Mouse (Mus musculus) E14TG2a.4 (cell line): Measurements from ENCODE around the gene Bap1.
A peak's percentile ranks its signal among the peaks of the same experiment; 100 is the strongest.

Experiments used
- H3K27me3 ChIP-seq: 2 replicates; pipeline ENCODE4 v1.6.1; 2014; ENCODE audit warnings: low read length, control low read depth; ENCODE audit not compliant: insufficient read depth
- H3K36me3 ChIP-seq: 2 replicates; pipeline ENCODE4 v1.6.1; 2014; ENCODE audit warnings: low read length, control low read depth; ENCODE audit not compliant: insufficient read depth
- H3K4me1 ChIP-seq: replicated peaks from 2 replicates; pipeline ENCODE4 v1.6.1; 2014; ENCODE audit warnings: low read depth, low read length, control low read depth
- H3K4me3 ChIP-seq: replicated peaks from 2 replicates; pipeline ENCODE4 v1.5.1; 2014; ENCODE audit warnings: mild to moderate bottlenecking, low read length
- H3K9me3 ChIP-seq: 2 replicates; pipeline ENCODE4 v1.6.1; 2014; ENCODE audit warnings: low read length, control low read depth
- CTCF ChIP-seq: conservative IDR thresholded peaks from 2 replicates; pipeline ENCODE4 v1.5.1; 2014; ENCODE audit warnings: low read length
- NANOG ChIP-seq: IDR thresholded peaks from 2 replicates; pipeline ENCODE4 v1.6.1; 2014; ENCODE audit warnings: borderline replicate concordance, low read length, mixed read lengths
- POU5F1 ChIP-seq: IDR thresholded peaks from 2 replicates; pipeline ENCODE4 v1.6.1; 2014; ENCODE audit warnings: low read length, borderline replicate concordance

Bap1 gene

GRCm38 (mm10) chr14:31250222-31251083 is 797 bp upstream of the Bap1 start:
- no peaks in the 10 kb centered on the region for H3K9me3 ChIP-seq
- peaks cover 21% of the 10 kb centered on the region for H3K4me1 ChIP-seq
- H3K36me3 ChIP-seq = peaks cover 30% of the 10 kb centered on the region
- peaks cover 20% of the 10 kb centered on the region for H3K27me3 ChIP-seq
- TF ChIP-seq POU5F1 (no peak), NANOG (no peak), CTCF (no peak)
- H3K4me3 ChIP-seq = peak overlapping the region; percentile 99

- peaks cover 15% of the 10 kb centered on the region for H3K27me3 ChIP-seq
Observed at GRCm38 (mm10) chr14:31251626-31252025, 376 bp downstream of the Bap1 start.

GRCm38 (mm10) chr14:31252091-31252490 is 841 bp downstream of the Bap1 start:
- no peaks in the 10 kb centered on the region for H3K9me3 ChIP-seq
- H3K27me3 ChIP-seq = peaks cover 14% of the 10 kb centered on the region
- peaks cover 47% of the 10 kb centered on the region for H3K36me3 ChIP-seq
- TF ChIP-seq NANOG (no peak), CTCF (no peak), POU5F1 (no peak)
- peak overlapping the region; percentile 99 for H3K4me3 ChIP-seq
- peaks cover 21% of the 10 kb centered on the region for H3K4me1 ChIP-seq

More at GRCm38 (mm10) chr14:31251626-31252025, 376 bp downstream of the Bap1 start:
- H3K36me3 ChIP-seq = peaks cover 42% of the 10 kb centered on the region
- H3K4me1 ChIP-seq = peaks cover 21% of the 10 kb centered on the region
- peak overlapping the region; percentile 99 for H3K4me3 ChIP-seq
- no peaks in the 10 kb centered on the region for H3K9me3 ChIP-seq
- no peak for TF ChIP-seq CTCF
- TF ChIP-seq POU5F1 = no peak
- no peak for TF ChIP-seq NANOG

GRCm38 (mm10) chr14:31258476-31259050 is 7.3 kb downstream of the Bap1 start:
- no peak overlapping the region for H3K4me3 ChIP-seq
- no peaks in the 10 kb centered on the region for H3K9me3 ChIP-seq
- H3K36me3 ChIP-seq = peaks cover 88% of the 10 kb centered on the region
- TF ChIP-seq NANOG (no peak), POU5F1 (no peak)
- no peaks in the 10 kb centered on the region for H3K27me3 ChIP-seq
- H3K4me1 ChIP-seq = no peaks in the 10 kb centered on the region

DNA sequence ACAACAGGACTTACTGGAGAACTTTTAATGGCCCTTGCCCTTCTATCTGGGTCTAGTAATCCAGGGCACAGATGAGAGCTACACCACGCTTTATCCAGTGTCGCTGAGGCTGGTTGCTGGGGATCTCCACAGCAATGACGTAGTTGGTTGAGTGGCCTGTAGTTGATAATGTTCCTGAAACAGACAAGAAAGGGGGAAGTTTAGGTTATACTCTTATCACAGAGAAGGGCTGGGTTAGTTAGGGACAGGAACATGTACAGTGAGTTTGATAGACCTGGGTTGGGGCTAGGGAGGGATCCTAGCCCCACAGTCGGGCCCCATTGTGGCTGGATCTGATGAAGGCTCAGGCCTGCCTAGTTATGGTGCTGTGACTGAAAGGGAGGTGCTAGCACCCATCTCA is 9.1 kb downstream of the Bap1 start:
- Histone ChIP-seq H3K9me3 (no peaks in the 10 kb centered on the region), H3K36me3 (peaks cover 70% of the 10 kb centered on the region), H3K4me3 (no peak overlapping the region), H3K4me1 (no peaks in the 10 kb centered on the region), H3K27me3 (no peaks in the 10 kb centered on the region)
- TF ChIP-seq POU5F1 (no peak), CTCF (no peak), NANOG (no peak)

GRCm38 (mm10) chr14:31260932-31261331 is 9.7 kb downstream of the Bap1 start:
- H3K4me1 ChIP-seq = no peaks in the 10 kb centered on the region
- TF ChIP-seq CTCF (no peak), NANOG (no peak), POU5F1 (no peak)

DNA sequence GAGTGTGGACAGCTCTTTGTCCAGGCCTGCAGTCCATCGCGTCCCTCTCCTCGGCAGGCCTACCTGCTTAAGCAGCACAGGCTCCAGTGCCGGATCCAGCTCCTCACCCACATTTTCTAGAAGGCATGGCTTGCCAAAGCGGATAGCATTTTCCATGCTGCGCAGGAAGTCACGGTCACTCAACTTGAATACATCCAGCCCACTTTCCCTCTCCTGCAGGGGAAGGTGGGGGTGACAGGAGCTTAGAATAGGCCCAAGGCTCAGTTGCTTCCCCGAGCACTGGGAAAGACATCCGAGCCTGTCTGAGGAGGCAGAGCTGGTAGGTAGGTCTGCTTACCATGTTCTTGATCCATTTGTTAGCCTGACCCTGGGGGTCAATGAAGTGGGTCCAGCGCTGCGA is 16.4 kb downstream of the Bap1 start:
- TF ChIP-seq CTCF (no peak), POU5F1 (no peak), NANOG (no peak)
- H3K27me3 ChIP-seq = peaks cover 33% of the 10 kb centered on the region
- H3K36me3 ChIP-seq = no peaks in the 10 kb centered on the region
- H3K4me3 ChIP-seq = no peak overlapping the region
- H3K9me3 ChIP-seq = no peaks in the 10 kb centered on the region
- peaks cover 18% of the 10 kb centered on the region for H3K4me1 ChIP-seq

More at GRCm38 (mm10) chr14:31260932-31261331, 9.7 kb downstream of the Bap1 start:
- no peaks in the 10 kb centered on the region for H3K9me3 ChIP-seq
- no peak overlapping the region for H3K4me3 ChIP-seq
- peaks cover 64% of the 10 kb centered on the region for H3K36me3 ChIP-seq
- 0 out of 2 replicates have a peak, but pooled peaks cover 4% of the 10 kb centered on the region for H3K27me3 ChIP-seq

DNA sequence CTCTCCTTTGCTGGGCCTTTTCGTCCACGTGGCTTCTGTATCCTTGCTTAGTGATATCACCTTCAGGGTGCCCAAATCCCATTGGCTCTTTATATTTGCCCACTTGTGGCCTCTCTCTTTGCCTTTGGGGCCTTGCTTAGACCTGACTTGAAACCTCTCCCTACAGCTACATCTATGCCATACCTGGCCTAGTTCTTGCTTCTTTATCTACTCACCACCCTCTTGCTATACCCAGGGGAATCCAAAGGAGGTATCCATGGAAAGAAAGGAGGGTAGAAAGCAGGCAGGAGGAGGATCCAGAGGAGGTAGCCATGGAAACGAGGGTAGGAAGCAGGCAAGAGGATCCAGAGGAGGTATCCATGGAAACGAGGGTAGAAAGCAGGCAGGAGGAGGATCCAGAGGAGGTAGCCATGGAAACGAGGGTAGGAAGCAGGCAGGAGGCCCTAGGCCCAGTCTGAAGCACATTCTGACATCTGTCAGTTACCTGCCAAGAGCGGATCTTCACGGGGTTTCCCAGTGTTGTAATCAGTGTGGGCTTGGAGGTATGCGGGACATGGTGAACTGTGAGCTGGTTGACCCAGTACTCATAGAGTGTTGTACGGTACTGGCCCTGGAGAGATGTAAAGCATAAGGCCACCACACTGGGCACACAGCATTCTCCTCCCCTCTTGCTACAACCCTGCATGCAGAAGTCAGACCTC is 17.2 kb downstream of the Bap1 start:
- Histone ChIP-seq H3K4me3 (peak overlapping the region; percentile 74; the same call in 1 of the 2 replicates), H3K36me3 (no peaks in the 10 kb centered on the region), H3K27me3 (peaks cover 33% of the 10 kb centered on the region), H3K9me3 (no peaks in the 10 kb centered on the region), H3K4me1 (peaks cover 18% of the 10 kb centered on the region)
- TF ChIP-seq NANOG (no peak), CTCF (no peak), POU5F1 (no peak)
